Mouse (Mus musculus) lung, embryonic 16.5 days (tissue): ENCODE measurements around the gene Akr1b10. TPM values are rescaled to one million over a fixed set of nuclear protein-coding genes. Genes with fewer than 3 reads are reported as not detected.

Experiments
- ATAC-seq: fragments of 200-750 bp; cut with Nextera tagmentation; 2 replicates; pipeline ENCODE4 v1.8.0; 2017; ENCODE audit warnings: low read depth, mild to moderate bottlenecking, moderate library complexity
- H3K27ac ChIP-seq: fragments of 300-500 bp; sonication (generic); 2 replicates; pipeline ENCODE4 v1.5.1; 2014; ENCODE audit warnings: mild to moderate bottlenecking, control low read depth, low read length
- H3K27me3 ChIP-seq: fragments of 300-500 bp; sonication (generic); 2 replicates; pipeline ENCODE4 v1.6.1; 2014; ENCODE audit warnings: low read depth, low read length, mixed read lengths; ENCODE audit not compliant: control insufficient read depth, insufficient read depth
- H3K36me3 ChIP-seq: fragments of 300-500 bp; sonication (generic); 2 replicates; pipeline ENCODE4 v1.6.1; 2014; ENCODE audit warnings: low read length; ENCODE audit not compliant: control insufficient read depth, insufficient read depth
- H3K4me1 ChIP-seq: fragments of 300-500 bp; sonication (generic); replicated peaks from 2 replicates; pipeline ENCODE4 v1.6.1; 2014; ENCODE audit warnings: low read length, mixed read lengths; ENCODE audit not compliant: control insufficient read depth, insufficient read depth
- H3K4me2 ChIP-seq: fragments of 300-500 bp; sonication (generic); 2 replicates; pipeline ENCODE4 v1.6.1; 2014; ENCODE audit warnings: low read depth, low read length, control low read depth
- H3K4me3 ChIP-seq: fragments of 300-500 bp; sonication (generic); 2 replicates; pipeline ENCODE4 v1.5.1; 2014; ENCODE audit warnings: mild to moderate bottlenecking, low read length, control low read depth
- H3K9ac ChIP-seq: fragments of 300-500 bp; sonication (generic); 2 replicates; pipeline ENCODE4 v1.6.1; 2014; ENCODE audit warnings: low read length, control low read depth
- H3K9me3 ChIP-seq: fragments of 300-500 bp; sonication (generic); 2 replicates; pipeline ENCODE4 v1.6.1; 2016; ENCODE audit warnings: low read length; ENCODE audit not compliant: control insufficient read depth
- WGBS: fragments of 180-500 bp; shearing (Covaris S2); extraction: QIAGEN DNeasy Blood & Tissue Kit; methylation state at CpG from one replicate; pipeline ENCODE4 v1.1.7; 2014; 5-methylcytosine and 5-hydroxymethylcytosine counted together
- polyA plus RNA-seq: library from polyadenylated mRNA; unstranded; fragments of >200 nt; fragmentation: Nextera tagmentation; extraction: Ambion mirVana; gene quantifications from 2 replicates; pipeline ENCODE4 v1.2.1, GENCODE M21; 2015

Akr1b10 gene
- 25.3 and 28.2 TPM in 2 replicates for polyA plus RNA-seq

DNA sequence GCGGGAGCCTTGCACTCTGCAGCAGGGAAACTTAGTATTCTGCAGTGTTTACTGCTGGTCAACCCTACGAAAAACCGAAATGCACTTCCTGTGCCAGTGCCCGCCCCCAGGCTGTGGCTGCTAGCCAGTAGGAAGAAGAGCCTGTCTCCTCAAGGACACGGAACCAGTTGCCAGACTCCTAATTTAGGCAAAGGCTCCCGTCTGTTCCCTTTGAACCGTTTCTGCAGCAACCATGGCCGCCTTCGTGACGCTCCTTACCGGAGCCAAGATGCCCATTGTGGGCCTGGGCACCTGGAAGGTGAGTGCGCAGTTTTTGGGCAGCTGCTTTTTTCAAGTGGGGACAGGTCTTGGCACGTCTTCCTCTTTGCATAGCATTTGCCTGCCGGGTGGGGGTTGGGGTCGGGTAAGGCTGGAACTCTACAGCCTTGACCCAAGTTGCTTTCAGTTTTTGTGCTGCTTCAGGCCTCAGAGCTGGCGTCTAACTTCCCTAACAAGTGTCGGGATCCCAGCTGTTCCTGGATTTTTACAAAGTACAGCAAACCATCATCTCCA lies at the start of gene Akr1b10:
Akr1b10 (plus strand) TSS at position 109 of the 552 bp plus-strand sequence.
- Histone ChIP-seq H3K4me1 (0 out of 2 replicates have a peak, but pooled peaks cover 3% of the 10 kb centered on the region), H3K27me3 (no peaks in the 10 kb centered on the region), H3K9ac (peak within 1 kb of the TSS; percentile 60), H3K4me2 (peak within 1 kb of the TSS; percentile 84), H3K4me3 (peak within 1 kb of the TSS; percentile 51), H3K36me3 (no peaks in the 10 kb centered on the region), H3K27ac (peak within 1 kb of the TSS; percentile 76), H3K9me3 (no peaks in the 10 kb centered on the region)
- peak; percentile 90 for ATAC-seq
- under 1% methylated on average over 17 of the region's 17 CpGs for WGBS

DNA sequence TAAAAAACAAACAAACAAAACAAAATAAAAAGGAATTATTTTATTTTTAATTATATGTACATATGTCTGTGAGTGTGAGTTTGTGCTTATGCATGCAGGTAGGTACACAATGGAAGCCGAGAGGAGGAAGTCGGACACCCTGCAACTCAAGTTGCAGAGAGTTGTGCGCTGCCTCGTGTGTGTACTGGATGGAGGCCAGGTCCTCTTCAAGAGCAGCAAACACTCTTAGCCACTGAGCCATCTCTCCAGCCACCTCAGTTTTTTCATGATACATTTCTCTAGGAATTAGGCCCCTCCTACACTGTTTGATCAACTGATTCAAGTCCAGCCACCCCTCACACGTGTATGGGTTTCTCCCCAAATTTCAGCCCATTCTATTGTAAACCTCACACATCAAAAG lies 49.3 kb upstream of the Akr1b10 start:
- no peak overlapping the region for H3K27ac ChIP-seq
- H3K9me3 ChIP-seq: no peaks in the 10 kb centered on the region
- no peaks in the 10 kb centered on the region for H3K4me1 ChIP-seq
- H3K4me3 ChIP-seq: no peak overlapping the region
- no peaks in the 10 kb centered on the region for H3K36me3 ChIP-seq
- ATAC-seq: peak; percentile 51; the same call in 1 of the 2 replicates
- H3K9ac ChIP-seq: no peak overlapping the region
- no peak overlapping the region for H3K4me2 ChIP-seq
- WGBS: 57% methylated on average over 5 of the region's 5 CpGs
- no peaks in the 10 kb centered on the region for H3K27me3 ChIP-seq

DNA sequence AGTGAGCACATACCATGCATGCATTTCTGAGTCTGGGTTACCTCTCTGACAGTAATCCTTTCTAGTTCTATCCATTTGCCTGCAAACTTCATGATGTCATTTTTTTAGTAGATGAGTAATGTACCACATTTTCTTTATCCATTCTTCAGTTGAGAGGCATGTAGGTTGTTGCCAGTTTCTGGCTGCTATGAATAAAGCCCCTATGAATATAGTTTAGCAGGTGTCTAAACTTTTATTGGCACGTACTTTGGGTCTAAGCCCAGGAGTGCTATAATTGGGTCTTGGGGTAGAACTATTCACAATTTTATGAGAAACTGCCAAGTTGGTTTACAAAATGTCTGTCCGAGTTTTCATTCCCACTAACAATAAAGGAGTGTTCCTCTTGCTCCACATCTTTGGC lies 46.2 kb upstream of the Akr1b10 start:
- no peak overlapping the region for H3K27ac ChIP-seq
- no peak overlapping the region for H3K9ac ChIP-seq
- H3K36me3 ChIP-seq: no peaks in the 10 kb centered on the region
- WGBS: 76% methylated on average over 2 of the region's 2 CpGs
- no peaks in the 10 kb centered on the region for H3K27me3 ChIP-seq
- no peaks in the 10 kb centered on the region for H3K9me3 ChIP-seq
- H3K4me2 ChIP-seq: no peak overlapping the region
- no peak for ATAC-seq
- H3K4me1 ChIP-seq: no peaks in the 10 kb centered on the region
- no peak overlapping the region for H3K4me3 ChIP-seq

DNA sequence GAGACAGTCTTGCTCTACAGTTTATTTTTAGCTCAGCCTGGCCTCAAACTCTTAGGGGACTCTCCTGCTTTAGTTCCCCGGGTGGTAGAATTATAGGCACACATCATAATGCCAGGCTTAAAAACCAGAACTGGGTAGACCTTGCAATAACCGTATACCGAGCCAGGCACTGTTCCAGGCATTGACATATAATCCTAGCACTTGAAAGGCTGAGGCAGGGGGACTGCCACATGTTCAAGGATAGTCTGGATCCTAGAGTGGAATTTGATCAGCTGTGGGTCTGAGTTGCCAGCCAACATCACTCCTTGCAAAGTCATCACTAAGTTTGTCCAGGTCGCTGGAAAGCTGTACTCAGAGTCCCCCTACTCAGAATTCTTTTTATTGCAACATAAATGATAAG lies 42.0 kb upstream of the Akr1b10 start:
- H3K27ac ChIP-seq: no peak overlapping the region
- no peaks in the 10 kb centered on the region for H3K27me3 ChIP-seq
- no peaks in the 10 kb centered on the region for H3K36me3 ChIP-seq
- no peak overlapping the region for H3K4me2 ChIP-seq
- H3K4me3 ChIP-seq: no peak overlapping the region
- H3K4me1 ChIP-seq: peaks cover 8% of the 10 kb centered on the region
- no peak overlapping the region for H3K9ac ChIP-seq
- ATAC-seq: no peak
- 79% methylated on average over 4 of the region's 4 CpGs for WGBS
- H3K9me3 ChIP-seq: no peaks in the 10 kb centered on the region

DNA sequence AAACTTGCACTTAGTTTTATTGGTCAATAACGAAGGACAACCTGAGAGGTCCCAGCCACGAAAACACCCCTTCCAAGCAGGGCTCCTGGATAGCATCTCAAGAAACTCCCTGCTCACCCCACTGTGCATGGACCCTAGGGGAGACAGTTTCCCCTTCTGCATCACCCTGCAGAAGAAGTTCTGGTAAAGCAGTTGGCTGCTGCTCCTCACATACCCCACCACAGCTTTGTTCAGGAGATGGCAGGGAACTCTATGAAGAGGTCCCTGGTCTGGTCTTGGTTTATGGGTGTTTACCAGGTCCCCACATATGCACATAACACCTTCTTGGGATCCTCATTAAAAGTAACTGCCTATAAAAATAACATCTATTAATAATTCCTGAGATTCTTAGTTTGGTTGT lies 41.5 kb upstream of the Akr1b10 start:
- no peak for ATAC-seq
- Histone ChIP-seq H3K4me3 (no peak overlapping the region), H3K4me1 (peaks cover 8% of the 10 kb centered on the region), H3K4me2 (no peak overlapping the region), H3K27me3 (no peaks in the 10 kb centered on the region), H3K9me3 (no peaks in the 10 kb centered on the region), H3K36me3 (no peaks in the 10 kb centered on the region), H3K27ac (no peak overlapping the region), H3K9ac (no peak overlapping the region)
- WGBS: 79% methylated on average over 2 of the region's 2 CpGs

DNA sequence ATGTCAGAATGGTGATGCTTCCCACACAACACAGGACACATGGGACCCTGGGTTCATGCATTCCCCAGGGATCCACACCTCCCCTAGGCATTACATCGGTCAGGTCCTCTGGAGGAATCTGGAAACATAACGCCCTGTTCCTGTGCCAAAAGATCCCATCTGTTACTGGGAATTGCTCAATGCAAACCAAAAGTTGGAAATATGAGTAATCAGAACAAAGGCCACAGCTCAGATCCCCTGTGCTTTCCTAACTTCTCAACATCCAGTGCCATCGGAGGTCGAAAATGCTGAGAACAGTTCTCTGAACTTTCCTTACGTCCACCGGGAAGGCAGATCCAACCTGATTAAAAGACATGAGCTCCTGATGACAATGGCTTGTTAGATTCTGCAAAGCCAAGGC lies 40.6 kb upstream of the Akr1b10 start:
- no peak overlapping the region for H3K4me3 ChIP-seq
- no peaks in the 10 kb centered on the region for H3K27me3 ChIP-seq
- ATAC-seq: no peak
- no peaks in the 10 kb centered on the region for H3K9me3 ChIP-seq
- no peaks in the 10 kb centered on the region for H3K36me3 ChIP-seq
- peaks cover 8% of the 10 kb centered on the region for H3K4me1 ChIP-seq
- H3K27ac ChIP-seq: no peak overlapping the region
- 73% methylated on average over 6 of the region's 6 CpGs for WGBS
- H3K4me2 ChIP-seq: no peak overlapping the region
- no peak overlapping the region for H3K9ac ChIP-seq

DNA sequence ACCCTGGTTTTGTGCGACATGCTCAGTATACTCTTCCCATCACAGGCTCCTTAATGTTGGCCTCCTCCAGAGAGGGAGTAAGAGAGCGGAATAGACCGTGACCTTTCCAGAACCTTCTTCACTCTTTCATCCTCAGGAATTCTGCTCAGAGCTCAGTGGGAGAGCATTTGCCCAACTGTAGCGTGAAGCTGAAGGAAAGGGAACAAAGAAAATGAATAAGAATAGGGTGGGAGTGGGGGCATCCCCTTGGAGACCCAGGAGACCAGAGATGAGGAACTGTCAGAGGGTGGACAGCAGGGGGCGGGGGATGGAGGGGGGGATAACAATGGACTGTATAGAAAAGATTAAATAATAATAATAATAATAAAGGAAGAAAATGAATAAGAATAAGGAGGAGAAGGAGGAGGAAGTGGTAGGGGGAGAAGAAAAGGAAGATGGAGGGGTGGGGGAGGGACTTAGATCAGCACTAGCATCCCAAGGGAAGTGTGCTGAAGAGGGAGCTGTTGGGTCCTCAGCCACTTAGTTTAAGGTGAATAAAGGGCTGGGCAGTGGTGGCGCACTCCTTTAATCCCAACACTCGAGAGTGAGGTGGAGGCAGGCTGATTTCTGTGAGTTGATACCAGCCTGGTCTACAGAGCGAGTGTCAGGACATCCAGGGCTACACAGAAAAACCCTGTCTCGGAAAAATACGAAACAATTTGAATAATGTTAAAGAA lies 39.7 kb upstream of the Akr1b10 start:
- no peak overlapping the region for H3K4me3 ChIP-seq
- H3K4me1 ChIP-seq: peaks cover 8% of the 10 kb centered on the region
- H3K27ac ChIP-seq: no peak overlapping the region
- no peaks in the 10 kb centered on the region for H3K27me3 ChIP-seq
- WGBS: 62% methylated on average over 10 of the region's 10 CpGs
- no peak for ATAC-seq
- no peaks in the 10 kb centered on the region for H3K36me3 ChIP-seq
- H3K9ac ChIP-seq: no peak overlapping the region
- no peaks in the 10 kb centered on the region for H3K9me3 ChIP-seq
- H3K4me2 ChIP-seq: peak overlapping the region; percentile 2; the same call in 1 of the 2 replicates

DNA sequence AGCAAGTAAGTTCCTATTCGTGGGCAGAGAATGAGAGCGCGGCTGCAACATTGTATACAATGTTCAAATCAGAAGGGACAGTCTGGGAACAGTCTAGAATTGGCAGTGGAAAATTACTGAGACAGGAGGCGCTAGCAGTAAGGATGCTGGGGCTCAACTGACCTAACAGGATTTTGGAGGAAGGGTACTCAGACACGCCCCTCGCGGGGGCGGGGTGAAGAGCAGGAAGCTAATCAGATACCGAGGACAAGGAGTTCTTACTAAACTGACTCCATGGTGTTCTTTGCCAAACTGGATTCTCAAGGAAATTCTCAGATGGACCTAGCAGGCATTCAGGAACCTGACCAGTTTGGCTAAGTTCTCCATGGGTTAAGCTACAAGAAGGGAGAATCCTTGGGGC lies 39.1 kb upstream of the Akr1b10 start:
- Histone ChIP-seq H3K9me3 (no peaks in the 10 kb centered on the region), H3K4me1 (peaks cover 8% of the 10 kb centered on the region), H3K4me3 (no peak overlapping the region), H3K27me3 (no peaks in the 10 kb centered on the region), H3K27ac (no peak overlapping the region), H3K36me3 (no peaks in the 10 kb centered on the region), H3K9ac (no peak overlapping the region), H3K4me2 (peak overlapping the region; percentile 2; the same call in 1 of the 2 replicates)
- peak; percentile 51 for ATAC-seq
- WGBS: 16% methylated on average over 9 of the region's 9 CpGs

DNA sequence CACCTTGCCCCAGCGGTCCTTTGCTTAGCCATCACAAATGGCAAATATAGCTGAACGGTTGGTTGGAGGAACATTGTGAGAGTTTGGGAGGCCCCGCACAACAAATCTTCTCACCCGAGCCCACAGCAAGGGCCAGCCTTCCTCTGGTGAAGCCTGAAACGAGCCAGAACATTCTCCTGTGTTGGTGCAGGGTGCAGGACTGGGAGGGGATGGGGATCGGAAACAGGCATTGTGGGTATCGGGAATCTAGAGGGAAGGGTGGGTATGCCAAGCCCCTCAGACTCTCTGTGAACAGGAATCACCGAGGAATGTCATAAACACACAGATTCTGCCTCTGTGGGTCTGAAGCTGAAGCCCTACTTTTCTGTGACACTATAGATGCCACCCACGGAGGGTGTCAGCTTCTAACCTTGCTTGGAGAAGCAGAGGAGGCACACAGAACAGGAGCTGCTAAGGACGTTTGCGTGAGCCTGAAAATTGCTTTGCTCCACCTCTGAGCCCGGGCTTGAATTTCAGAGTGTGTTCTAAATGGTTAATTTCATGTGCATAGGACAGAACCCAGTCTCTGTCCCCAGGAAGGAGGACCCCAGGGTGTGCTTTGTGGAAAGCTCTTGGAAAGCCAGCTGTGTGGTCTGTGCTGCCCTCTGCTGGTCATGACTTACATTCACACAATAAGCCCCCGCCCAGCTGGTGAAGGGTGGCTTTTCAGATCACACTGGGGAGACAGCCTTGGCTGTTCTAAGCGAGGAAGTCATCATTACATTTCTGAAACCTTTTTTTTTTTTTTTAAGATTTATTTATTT lies 37.7 kb upstream of the Akr1b10 start:
- no peaks in the 10 kb centered on the region for H3K9me3 ChIP-seq
- H3K4me1 ChIP-seq: peaks cover 8% of the 10 kb centered on the region
- no peaks in the 10 kb centered on the region for H3K27me3 ChIP-seq
- ATAC-seq: peak; percentile 74
- H3K9ac ChIP-seq: no peak overlapping the region
- H3K4me3 ChIP-seq: no peak overlapping the region
- 41% methylated on average over 14 of the region's 14 CpGs for WGBS
- H3K36me3 ChIP-seq: no peaks in the 10 kb centered on the region
- no peak overlapping the region for H3K27ac ChIP-seq
- no peak overlapping the region for H3K4me2 ChIP-seq
